Mouse (Mus musculus) small intestine, adult 2 months (tissue): ENCODE results near the gene Mrvi1. TPM values are rescaled to one million over a fixed set of nuclear protein-coding genes. Genes with fewer than 3 reads are reported as not detected.

Experiments used
- H3K27ac ChIP-seq: fragments of 200-500 bp; 2 replicates; pipeline ENCODE4 v1.5.1; 2012; ENCODE audit warnings: low read depth, low read length, control low read depth, inconsistent platforms; ENCODE audit not compliant: insufficient read depth
- H3K27me3 ChIP-seq: fragments of 200-500 bp; 2 replicates; pipeline ENCODE4 v1.6.1; 2012; ENCODE audit warnings: mild to moderate bottlenecking, moderate library complexity, low read length, inconsistent platforms; ENCODE audit not compliant: control insufficient read depth, insufficient read depth
- H3K36me3 ChIP-seq: fragments of 200-500 bp; 2 replicates; pipeline ENCODE4 v1.6.1; 2012; ENCODE audit warnings: mild to moderate bottlenecking, low read length, control low read depth, inconsistent platforms; ENCODE audit not compliant: control insufficient read depth, insufficient read depth
- H3K4me1 ChIP-seq: fragments of 200-500 bp; 2 replicates; pipeline ENCODE4 v1.6.1; 2012; ENCODE audit warnings: low read length, inconsistent platforms, mixed read lengths; ENCODE audit not compliant: control insufficient read depth, insufficient read depth, insufficient read length
- H3K4me3 ChIP-seq: fragments of 200-500 bp; 2 replicates; pipeline ENCODE4 v1.5.1; 2012; ENCODE audit warnings: low read depth, mild to moderate bottlenecking, control low read depth, inconsistent platforms, low read length, moderate library complexity
- CTCF ChIP-seq: fragments of 200-500 bp; IDR thresholded peaks from 2 replicates; pipeline ENCODE4 v1.5.1; 2012; ENCODE audit warnings: low read depth, mild to moderate bottlenecking, control low read depth, inconsistent platforms, low read length, moderate library complexity, mixed read lengths; ENCODE audit not compliant: insufficient replicate concordance, insufficient read length; ENCODE audit errors: extremely low read depth
- POLR2A ChIP-seq: fragments of 200-500 bp; IDR thresholded peaks from 2 replicates; pipeline ENCODE4 v1.6.1; 2012; ENCODE audit warnings: low read depth, mild to moderate bottlenecking, control low read depth, inconsistent platforms, low read length, moderate library complexity
- WGBS: fragments of 180-500 bp; shearing (Covaris S2); methylation state at CpG from one replicate; pipeline ENCODE4 v1.1.7; 2018; 5-methylcytosine and 5-hydroxymethylcytosine counted together
- polyA plus RNA-seq: library from polyadenylated mRNA; depleted of rRNA; stranded (reverse); fragments of >200 nt; gene quantifications from 2 replicates; pipeline ENCODE4 v1.2.3, GENCODE M21; 2012

Mrvi1 gene
- polyA plus RNA-seq, 1 experiment = 14.8 TPM

DNA sequence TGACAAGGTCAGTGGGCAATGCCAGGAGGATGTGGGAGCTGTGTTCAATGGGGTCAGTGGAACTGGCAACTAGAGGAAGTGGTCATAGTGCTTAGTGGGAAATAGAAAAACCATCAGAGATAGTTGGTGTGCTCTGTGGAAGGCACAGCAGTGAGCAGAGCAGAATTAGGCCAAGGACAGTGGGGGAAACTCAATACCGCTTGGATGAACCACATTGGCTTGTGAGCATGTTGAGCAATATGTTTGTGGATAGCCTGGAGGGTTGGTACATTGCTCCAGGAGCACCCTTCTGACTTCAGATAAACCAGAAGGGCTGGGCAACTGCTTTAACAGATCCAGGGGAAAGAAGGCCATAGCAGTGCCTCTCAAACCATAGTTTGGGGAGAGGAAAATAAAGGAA lies 133.9 kb downstream of the Mrvi1 start:
- Histone ChIP-seq H3K4me1 (peaks cover 10% of the 10 kb centered on the region; the same call in 1 of the 2 replicates), H3K36me3 (no peaks in the 10 kb centered on the region), H3K27ac (no peak overlapping the region), H3K4me3 (no peak overlapping the region), H3K27me3 (no peaks in the 10 kb centered on the region)
- TF ChIP-seq POLR2A (no peak), CTCF (no peak)
- 78% methylated on average over 1 of the region's 1 CpGs for WGBS

DNA sequence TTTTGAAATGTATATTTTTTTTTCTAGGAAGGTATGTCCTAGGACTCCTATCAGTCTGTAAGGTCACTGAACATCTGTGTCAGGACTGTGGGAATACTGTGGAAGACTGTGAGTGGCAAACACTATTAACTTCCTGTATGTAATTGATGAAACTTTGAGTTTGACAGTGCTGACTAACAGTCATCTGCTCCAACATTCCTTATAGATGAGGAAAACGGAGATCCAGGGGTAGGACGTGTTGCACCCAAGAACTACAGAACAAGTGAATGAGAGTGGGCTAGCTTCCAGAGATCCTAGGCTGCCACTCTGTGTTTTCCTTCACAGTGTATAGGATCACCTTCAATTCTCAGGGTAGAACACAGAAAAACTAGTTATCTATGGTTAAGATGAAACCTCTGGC lies 134.9 kb downstream of the Mrvi1 start:
- Histone ChIP-seq H3K4me3 (no peak overlapping the region), H3K4me1 (peaks cover 12% of the 10 kb centered on the region; the same call in 1 of the 2 replicates), H3K27me3 (no peaks in the 10 kb centered on the region), H3K36me3 (no peaks in the 10 kb centered on the region), H3K27ac (no peak overlapping the region)
- WGBS = 85% methylated on average over 2 of the region's 2 CpGs
- TF ChIP-seq POLR2A = no peak
- no peak for TF ChIP-seq CTCF

DNA sequence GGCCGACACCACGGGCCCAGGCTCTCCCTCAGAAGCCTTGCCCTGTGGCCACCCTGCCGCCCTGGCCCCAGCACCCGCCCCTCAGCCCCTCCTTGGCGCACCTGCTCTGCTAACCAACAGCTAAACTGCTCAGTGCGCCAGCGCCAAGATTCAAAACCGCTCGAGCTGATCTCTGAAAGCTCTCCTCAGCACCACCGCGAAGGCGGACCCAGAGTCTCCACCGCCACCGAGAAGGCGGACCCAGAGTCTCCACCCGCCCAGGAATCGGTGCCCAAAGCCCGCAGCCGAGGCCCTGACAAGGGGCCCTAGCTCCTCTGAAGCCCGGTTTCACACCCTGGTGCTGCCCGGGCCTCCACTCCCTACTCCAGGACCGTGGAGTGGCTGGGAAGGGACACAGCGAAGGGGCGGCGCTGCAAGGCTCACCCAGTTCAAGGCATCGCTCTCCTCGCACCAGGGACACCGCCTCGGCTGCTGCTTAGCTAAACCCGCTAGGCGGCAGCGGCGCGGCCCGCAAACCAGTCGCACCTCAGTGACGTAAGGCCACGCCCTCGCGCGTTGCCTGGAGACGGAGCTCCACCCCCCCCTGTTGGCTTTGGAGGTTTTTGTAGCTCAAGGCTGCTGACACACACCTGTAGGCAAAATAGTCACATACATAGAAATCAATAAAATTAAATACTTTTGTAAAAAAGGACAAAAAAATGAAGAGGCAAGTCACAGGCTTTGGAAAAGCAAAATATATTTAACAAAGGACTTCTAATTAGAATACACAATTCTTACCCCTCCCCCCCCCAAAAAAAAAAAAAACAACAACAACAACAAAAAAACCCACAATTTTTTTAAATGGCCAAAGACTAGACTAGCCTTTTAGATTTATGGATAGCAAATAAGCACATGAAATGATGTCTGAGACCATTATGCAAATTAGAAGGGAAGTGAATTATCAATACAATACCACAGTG lies 138.1 kb downstream of the Mrvi1 start, which contains the start of gene Rnf141:
TSS of gene Rnf141 (minus strand) at position 542 of the 959 bp plus-strand sequence.
- peaks cover 4% of the 10 kb centered on the region; the same call in 1 of the 2 replicates for H3K4me1 ChIP-seq
- TF ChIP-seq CTCF = peak; percentile 38; the same call in 1 of the 2 replicates
- TF ChIP-seq POLR2A = peak; percentile 62
- H3K27me3 ChIP-seq = no peaks in the 10 kb centered on the region
- H3K27ac ChIP-seq = peak within 1 kb of the TSS; percentile 95
- WGBS = under 1% methylated on average over 42 of the region's 42 CpGs
- H3K36me3 ChIP-seq = no peaks in the 10 kb centered on the region
- H3K4me3 ChIP-seq = peak within 1 kb of the TSS; percentile 91

DNA sequence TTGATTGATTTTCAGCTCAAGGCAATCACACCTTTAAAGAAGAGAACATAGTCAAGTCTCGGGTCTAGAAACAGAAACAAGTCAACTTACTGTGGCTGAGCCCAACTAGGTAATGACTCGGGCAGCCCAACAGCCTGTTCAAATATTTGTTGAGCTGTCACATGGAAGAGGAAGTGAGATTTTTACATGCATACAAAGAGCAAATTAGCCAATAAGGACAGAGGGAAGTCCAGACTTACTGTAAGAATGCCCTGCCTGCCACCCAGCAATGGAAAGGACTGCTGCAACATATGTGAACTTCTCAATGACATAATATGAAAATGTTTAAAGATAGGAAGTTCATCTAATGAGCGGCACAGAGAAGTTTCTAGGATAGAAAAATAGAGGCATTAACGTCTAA lies 141.9 kb downstream of the Mrvi1 start:
- Histone ChIP-seq H3K4me3 (no peak overlapping the region), H3K27ac (no peak overlapping the region; the same call in 1 of the 2 replicates), H3K36me3 (peaks cover 9% of the 10 kb centered on the region), H3K27me3 (no peaks in the 10 kb centered on the region), H3K4me1 (peaks cover 4% of the 10 kb centered on the region; the same call in 1 of the 2 replicates)
- WGBS = 32% methylated on average over 4 of the region's 4 CpGs
- TF ChIP-seq POLR2A (no peak), CTCF (no peak)

DNA sequence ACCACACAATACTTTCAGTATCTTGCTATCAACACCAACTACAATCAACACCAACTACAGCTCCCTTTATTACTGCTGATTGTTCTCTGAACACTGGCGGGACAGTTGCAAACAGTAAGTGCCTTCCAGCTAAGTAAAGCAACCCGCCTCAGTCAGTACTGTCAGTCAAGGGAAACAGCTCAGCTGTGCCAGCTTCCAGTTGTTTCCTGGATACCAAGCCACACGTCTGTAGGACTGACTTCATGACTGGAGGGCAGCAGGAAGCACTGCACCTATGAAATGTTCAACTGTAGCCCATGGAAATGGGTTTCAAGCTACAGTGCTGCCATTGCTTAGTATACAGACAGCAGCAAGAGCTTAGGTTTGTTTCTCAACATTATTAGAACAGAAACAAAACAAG lies 147.7 kb downstream of the Mrvi1 start:
- Histone ChIP-seq H3K36me3 (peaks cover 33% of the 10 kb centered on the region), H3K27me3 (no peaks in the 10 kb centered on the region), H3K27ac (no peak overlapping the region), H3K4me3 (no peak overlapping the region), H3K4me1 (no peaks in the 10 kb centered on the region)
- TF ChIP-seq POLR2A (no peak), CTCF (no peak)
- 17% methylated on average over 3 of the region's 3 CpGs for WGBS

DNA sequence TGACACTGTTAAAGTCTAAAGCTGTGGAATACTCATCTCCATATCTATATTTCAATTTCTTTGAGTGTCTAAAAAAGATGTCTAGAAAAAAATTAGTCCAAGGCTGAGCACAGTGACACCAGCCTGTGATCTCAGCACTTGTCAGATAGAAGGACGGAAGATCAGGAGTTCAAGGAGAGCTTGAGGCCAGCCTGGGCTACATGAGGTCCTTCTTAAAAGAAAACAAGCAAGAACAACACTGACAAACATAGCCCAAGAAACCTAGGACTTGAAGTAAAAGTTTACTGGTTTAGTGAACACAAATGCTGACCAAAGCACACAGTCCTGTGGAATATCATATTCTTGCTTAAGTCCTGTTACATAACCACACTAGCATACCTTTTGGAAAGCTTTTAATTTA lies 148.2 kb downstream of the Mrvi1 start:
- Histone ChIP-seq H3K27ac (no peak overlapping the region), H3K36me3 (peaks cover 37% of the 10 kb centered on the region), H3K27me3 (no peaks in the 10 kb centered on the region), H3K4me3 (no peak overlapping the region), H3K4me1 (no peaks in the 10 kb centered on the region)
- 98% methylated on average over 1 of the region's 1 CpGs for WGBS
- TF ChIP-seq CTCF = no peak
- no peak for TF ChIP-seq POLR2A

DNA sequence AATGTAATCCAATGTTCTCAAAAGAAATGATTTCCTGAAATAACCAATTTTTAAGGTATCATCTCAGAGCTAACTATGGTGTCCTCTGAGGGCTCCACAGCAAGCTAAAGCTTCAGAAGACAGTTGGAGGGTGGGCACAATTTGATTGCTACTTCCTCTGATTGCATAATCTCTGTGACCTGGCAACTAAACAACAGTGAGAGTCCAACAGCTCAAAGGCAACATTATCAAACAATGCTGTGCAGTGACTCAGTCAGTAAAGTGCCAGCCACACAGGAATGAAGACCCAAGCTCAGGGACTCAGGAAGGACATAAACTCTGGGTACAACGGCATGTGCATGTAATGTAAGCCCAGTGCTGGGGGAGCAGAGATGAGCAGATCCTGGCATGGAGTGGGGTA lies 149.2 kb downstream of the Mrvi1 start:
- H3K36me3 ChIP-seq = peaks cover 40% of the 10 kb centered on the region
- no peak overlapping the region for H3K27ac ChIP-seq
- H3K4me1 ChIP-seq = no peaks in the 10 kb centered on the region
- TF ChIP-seq POLR2A (no peak), CTCF (no peak)
- 56% methylated on average over 1 of the region's 1 CpGs for WGBS
- H3K4me3 ChIP-seq = no peak overlapping the region
- no peaks in the 10 kb centered on the region for H3K27me3 ChIP-seq
